Mouse (Mus musculus): ENCODE results near the gene Serbp1.
A peak's percentile ranks its signal among the peaks of the same experiment; 100 is the strongest.
"Not testable (repeated sequence)": the region's sequence is repeated elsewhere in the genome, so short reads cannot be mapped to it uniquely, and the experiment has no call there.

The Serbp1 gene

DNA sequence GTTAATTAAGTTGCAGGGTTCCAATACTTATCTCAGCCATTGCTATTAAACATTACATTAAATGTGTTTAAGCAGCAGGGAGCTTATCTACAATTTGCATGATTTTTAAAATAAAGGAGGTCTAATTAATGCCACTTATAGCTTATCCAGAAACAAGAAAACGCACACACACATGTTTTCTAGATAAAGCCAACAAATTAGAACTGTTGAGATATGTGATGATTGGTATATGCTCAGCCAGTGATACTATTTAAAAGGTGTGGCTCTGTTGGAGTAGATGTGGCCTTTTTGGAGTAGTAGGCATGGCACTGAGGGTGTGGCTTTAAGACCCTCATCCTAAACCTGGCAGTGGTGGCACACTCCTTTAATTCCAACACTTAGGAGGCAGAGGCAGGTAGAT is 25.6 kb upstream of the Serbp1 start:
- Histone ChIP-seq H3K36me3 (ENCODE audit: insufficient read depth, low read length) (no peaks in the 10 kb centered on the region), H3K4me1 (replicated peaks; ENCODE audit: low read depth, low read length) (peaks cover 5% of the 10 kb centered on the region), H3K9me3 (ENCODE audit: low read length) (no peaks in the 10 kb centered on the region), H3K27me3 (ENCODE audit: insufficient read depth, low read length) (no peaks in the 10 kb centered on the region), H3K4me3 (replicated peaks; ENCODE audit: low read length) (no peak overlapping the region)
- TF ChIP-seq CTCF (conservative IDR thresholded peaks at IDR 0.05; ENCODE audit: low read length) = no peak
- TF ChIP-seq POU5F1 (IDR thresholded peaks at IDR 0.05; ENCODE audit: borderline replicate concordance, low read length) = no peak
- TF ChIP-seq NANOG (IDR thresholded peaks at IDR 0.05; ENCODE audit: borderline replicate concordance, low read length) = no peak

DNA sequence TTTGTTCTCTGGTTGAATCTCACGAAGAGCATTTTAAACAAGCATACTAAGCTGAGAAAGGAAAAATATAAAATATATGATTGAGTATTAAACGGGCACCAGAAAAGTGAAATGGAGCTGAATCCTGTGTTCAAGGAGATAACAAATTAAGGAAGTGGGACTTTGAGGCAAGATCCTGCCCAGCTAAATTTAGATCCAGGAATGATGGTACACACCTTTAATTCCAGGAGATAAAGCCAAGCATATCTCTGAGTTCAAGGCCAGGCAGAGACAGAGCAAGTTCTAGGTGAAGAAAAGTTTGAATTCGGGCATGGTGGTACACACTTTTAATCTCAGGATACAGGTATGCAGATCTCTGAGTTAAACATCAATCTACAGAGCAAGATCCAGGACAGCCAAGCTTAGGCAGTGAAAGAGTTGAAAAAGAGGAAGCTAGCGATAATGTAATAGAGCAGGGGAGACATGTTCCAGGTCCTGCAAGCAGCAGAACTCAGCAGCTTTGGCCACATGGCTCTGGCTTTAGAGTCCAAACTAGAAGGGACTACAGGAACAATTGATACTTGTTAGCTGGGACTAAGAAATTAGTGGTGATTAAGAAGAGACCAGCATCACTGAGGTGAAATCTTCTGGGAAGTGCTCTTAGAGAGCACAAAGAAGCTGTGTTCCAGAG is 24.4 kb upstream of the Serbp1 start:
- Histone ChIP-seq H3K27me3 (ENCODE audit: insufficient read depth, low read length) (no peaks in the 10 kb centered on the region), H3K36me3 (ENCODE audit: insufficient read depth, low read length) (no peaks in the 10 kb centered on the region), H3K9me3 (ENCODE audit: low read length) (no peaks in the 10 kb centered on the region), H3K4me1 (replicated peaks; ENCODE audit: low read depth, low read length) (peaks cover 17% of the 10 kb centered on the region), H3K4me3 (replicated peaks; ENCODE audit: low read length) (no peak overlapping the region)
- TF ChIP-seq CTCF (conservative IDR thresholded peaks at IDR 0.05; ENCODE audit: low read length) (no peak), POU5F1 (IDR thresholded peaks at IDR 0.05; ENCODE audit: borderline replicate concordance, low read length) (no peak), NANOG (IDR thresholded peaks at IDR 0.05; ENCODE audit: borderline replicate concordance, low read length) (no peak)

DNA sequence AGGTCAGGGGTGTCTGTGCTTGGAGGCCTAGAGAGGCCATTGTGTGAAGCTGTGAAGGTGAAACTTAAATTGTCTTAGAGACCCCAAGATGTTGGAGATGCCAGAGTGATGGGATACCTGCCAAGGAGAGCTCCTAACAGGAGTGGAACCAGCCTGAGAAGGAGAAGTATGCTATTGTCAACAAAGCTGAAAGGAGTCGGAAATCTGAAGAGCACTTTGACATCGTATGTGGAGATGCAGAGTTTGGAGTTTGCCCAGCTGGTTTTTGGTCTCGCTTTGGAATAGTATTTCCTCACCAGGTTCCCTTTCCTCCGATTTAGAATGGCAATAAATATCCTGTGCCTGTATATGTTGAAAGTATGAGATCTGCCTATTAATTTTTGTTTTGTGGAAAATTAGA is 20.6 kb upstream of the Serbp1 start:
- no peak for TF ChIP-seq CTCF (conservative IDR thresholded peaks at IDR 0.05; ENCODE audit: low read length)
- TF ChIP-seq POU5F1 (IDR thresholded peaks at IDR 0.05; ENCODE audit: borderline replicate concordance, low read length) = no peak
- no peak for TF ChIP-seq NANOG (IDR thresholded peaks at IDR 0.05; ENCODE audit: borderline replicate concordance, low read length)
- Histone ChIP-seq H3K9me3 (ENCODE audit: low read length) (no peaks in the 10 kb centered on the region), H3K27me3 (ENCODE audit: insufficient read depth, low read length) (no peaks in the 10 kb centered on the region), H3K4me3 (replicated peaks; ENCODE audit: low read length) (no peak overlapping the region), H3K4me1 (replicated peaks; ENCODE audit: low read depth, low read length) (peaks cover 48% of the 10 kb centered on the region), H3K36me3 (ENCODE audit: insufficient read depth, low read length) (no peaks in the 10 kb centered on the region)

DNA sequence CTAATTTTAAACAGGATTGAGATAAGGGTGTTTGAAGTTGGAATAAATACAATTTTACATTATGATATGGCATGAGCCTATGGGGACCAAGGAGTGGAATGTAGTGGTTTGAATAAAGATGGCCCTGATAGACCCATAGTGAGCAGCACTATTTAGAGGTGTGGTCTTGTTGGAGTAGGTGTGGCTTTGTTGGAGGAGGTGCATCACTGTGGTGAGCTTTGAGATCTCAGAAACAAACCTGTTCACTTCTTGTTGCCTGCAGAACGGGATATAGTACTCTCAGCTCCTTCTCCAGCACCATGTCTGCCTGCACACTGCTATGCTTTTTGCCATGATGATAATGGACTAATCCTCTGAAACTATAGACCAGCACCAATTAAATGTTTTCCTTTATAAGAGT is 20.1 kb upstream of the Serbp1 start:
- Histone ChIP-seq H3K4me3 (replicated peaks; ENCODE audit: low read length) (no peak overlapping the region), H3K27me3 (ENCODE audit: insufficient read depth, low read length) (no peaks in the 10 kb centered on the region), H3K4me1 (replicated peaks; ENCODE audit: low read depth, low read length) (peaks cover 50% of the 10 kb centered on the region), H3K9me3 (ENCODE audit: low read length) (no peaks in the 10 kb centered on the region), H3K36me3 (ENCODE audit: insufficient read depth, low read length) (no peaks in the 10 kb centered on the region)
- TF ChIP-seq CTCF (conservative IDR thresholded peaks at IDR 0.05; ENCODE audit: low read length) (no peak), POU5F1 (IDR thresholded peaks at IDR 0.05; ENCODE audit: borderline replicate concordance, low read length) (no peak), NANOG (IDR thresholded peaks at IDR 0.05; ENCODE audit: borderline replicate concordance, low read length) (no peak)

DNA sequence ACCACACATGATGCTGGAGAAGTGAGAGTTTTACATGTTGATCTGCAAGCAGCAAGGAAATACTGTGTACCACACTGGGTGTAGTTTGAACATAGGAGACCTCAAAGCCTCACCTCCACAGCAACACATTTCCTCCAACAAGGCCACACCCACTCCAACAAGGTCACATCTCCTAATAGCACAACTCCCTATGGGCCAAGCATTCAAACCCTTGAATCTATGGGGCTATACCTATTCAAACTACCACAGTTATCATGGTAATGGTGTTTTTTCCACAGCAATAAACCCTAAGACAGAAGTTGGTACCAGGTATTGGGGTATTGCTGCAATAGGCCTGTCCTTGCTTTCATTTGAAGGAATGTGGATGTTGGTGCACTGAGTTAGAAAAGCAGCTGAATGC is 19.4 kb upstream of the Serbp1 start:
- H3K9me3 ChIP-seq (ENCODE audit: low read length) = no peaks in the 10 kb centered on the region
- no peaks in the 10 kb centered on the region for H3K36me3 ChIP-seq (ENCODE audit: insufficient read depth, low read length)
- H3K4me1 ChIP-seq (replicated peaks; ENCODE audit: low read depth, low read length) = peaks cover 53% of the 10 kb centered on the region
- H3K27me3 ChIP-seq (ENCODE audit: insufficient read depth, low read length) = no peaks in the 10 kb centered on the region
- 0 out of 2 replicates have a peak, but pooled peaks have one; percentile 15 for TF ChIP-seq NANOG (IDR thresholded peaks at IDR 0.05; ENCODE audit: borderline replicate concordance, low read length)
- TF ChIP-seq CTCF (conservative IDR thresholded peaks at IDR 0.05; ENCODE audit: low read length) = no peak
- no peak overlapping the region for H3K4me3 ChIP-seq (replicated peaks; ENCODE audit: low read length)

DNA sequence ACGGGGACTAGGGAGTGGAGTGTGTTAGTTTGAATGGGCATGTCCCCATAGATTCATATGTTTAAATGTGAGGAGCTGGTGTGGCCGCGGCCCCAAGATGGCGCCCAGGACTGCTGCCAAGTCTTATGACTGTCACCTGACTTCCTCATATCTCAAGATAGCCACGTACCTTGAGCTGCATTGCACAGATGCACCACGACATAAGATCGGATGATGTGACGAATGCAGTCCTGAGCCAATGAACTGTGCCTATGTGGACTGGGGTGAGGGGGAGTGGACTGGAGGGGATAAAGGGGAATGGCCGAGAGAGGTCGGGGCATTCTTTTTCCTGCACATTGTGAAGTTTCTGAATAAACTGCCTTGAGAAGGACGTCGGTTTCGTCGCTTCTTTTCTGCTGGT is 18.0 kb upstream of the Serbp1 start:
- not testable (repeated sequence) for H3K9me3 ChIP-seq (ENCODE audit: low read length); H3K36me3 ChIP-seq (ENCODE audit: insufficient read depth, low read length); H3K27me3 ChIP-seq (ENCODE audit: insufficient read depth, low read length)
- peak overlapping the region; percentile 68 for H3K4me3 ChIP-seq (replicated peaks; ENCODE audit: low read length)
- H3K4me1 ChIP-seq (replicated peaks; ENCODE audit: low read depth, low read length) = peaks cover 65% of the 10 kb centered on the region

DNA sequence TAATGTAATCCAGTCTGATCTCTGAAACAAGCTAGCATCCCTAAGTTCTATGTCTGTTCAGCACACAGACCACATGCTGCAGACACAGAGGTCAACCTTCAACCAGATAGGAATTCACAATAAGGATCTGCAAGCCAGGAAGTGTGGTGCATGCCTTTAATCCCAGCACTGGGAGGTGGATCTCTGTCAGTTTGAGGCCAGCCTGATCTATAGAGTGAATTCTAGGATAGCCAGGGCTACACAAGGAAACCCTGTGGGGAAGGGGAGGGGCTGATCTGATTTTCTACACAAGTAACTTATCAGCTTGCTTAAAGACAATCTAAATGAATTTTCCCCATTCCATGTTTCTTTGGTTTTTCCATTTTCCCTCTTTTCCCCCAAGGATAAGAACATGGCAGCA is 17.2 kb upstream of the Serbp1 start:
- TF ChIP-seq NANOG (IDR thresholded peaks at IDR 0.05; ENCODE audit: borderline replicate concordance, low read length) (no peak), POU5F1 (IDR thresholded peaks at IDR 0.05; ENCODE audit: borderline replicate concordance, low read length) (no peak), CTCF (conservative IDR thresholded peaks at IDR 0.05; ENCODE audit: low read length) (no peak)
- H3K36me3 ChIP-seq (ENCODE audit: insufficient read depth, low read length) = no peaks in the 10 kb centered on the region

DNA sequence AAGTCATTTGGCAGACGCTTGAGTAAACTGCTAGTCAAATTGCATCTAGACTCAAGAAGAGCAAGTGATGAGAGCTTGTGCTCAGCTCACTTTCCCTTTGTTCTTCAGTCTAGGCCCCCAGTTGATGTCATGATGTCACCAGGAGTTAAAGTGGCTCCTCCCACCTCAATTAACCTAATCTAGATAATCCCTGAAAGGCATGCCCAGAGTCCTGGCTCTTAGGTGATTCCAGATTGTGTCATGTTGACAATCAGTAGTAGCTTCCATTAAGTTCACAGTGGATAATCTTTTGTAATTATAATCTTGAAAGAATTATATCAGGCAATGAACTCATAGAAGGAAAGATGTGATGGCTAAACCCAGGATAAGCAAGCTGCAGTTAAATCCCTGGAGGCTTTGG is 14.9 kb upstream of the Serbp1 start:
- Histone ChIP-seq H3K4me1 (replicated peaks; ENCODE audit: low read depth, low read length) (peaks cover 81% of the 10 kb centered on the region), H3K4me3 (replicated peaks; ENCODE audit: low read length) (no peak overlapping the region), H3K9me3 (ENCODE audit: low read length) (no peaks in the 10 kb centered on the region), H3K36me3 (ENCODE audit: insufficient read depth, low read length) (no peaks in the 10 kb centered on the region), H3K27me3 (ENCODE audit: insufficient read depth, low read length) (no peaks in the 10 kb centered on the region)
- TF ChIP-seq NANOG (IDR thresholded peaks at IDR 0.05; ENCODE audit: borderline replicate concordance, low read length) (no peak), POU5F1 (IDR thresholded peaks at IDR 0.05; ENCODE audit: borderline replicate concordance, low read length) (no peak), CTCF (conservative IDR thresholded peaks at IDR 0.05; ENCODE audit: low read length) (no peak)

More for the DNA sequence above, 17.2 kb upstream of the Serbp1 start:
- H3K27me3 ChIP-seq (ENCODE audit: insufficient read depth, low read length) = no peaks in the 10 kb centered on the region
- H3K4me1 ChIP-seq (replicated peaks; ENCODE audit: low read depth, low read length) = peaks cover 73% of the 10 kb centered on the region
- peak overlapping the region; percentile 68 for H3K4me3 ChIP-seq (replicated peaks; ENCODE audit: low read length)
- H3K9me3 ChIP-seq (ENCODE audit: low read length) = no peaks in the 10 kb centered on the region

DNA sequence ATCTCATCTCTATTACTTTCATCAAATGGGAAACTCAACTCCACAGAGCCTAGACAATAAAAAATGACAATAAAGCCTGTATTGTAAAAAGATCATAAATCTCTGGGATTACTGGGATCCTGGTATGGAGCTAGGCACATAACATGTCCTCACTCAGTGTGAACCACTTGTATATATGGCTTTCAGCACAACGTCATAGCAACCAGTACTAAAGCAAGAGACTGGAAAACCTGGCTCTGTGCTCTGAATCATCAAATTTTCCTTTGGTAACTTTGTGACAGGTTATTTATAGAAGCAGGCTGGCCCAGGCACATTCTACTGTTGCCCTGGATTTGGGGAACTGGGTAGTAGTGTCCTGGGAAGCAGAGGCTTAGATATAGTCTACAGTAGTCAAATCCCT is 14.5 kb upstream of the Serbp1 start:
- Histone ChIP-seq H3K9me3 (ENCODE audit: low read length) (no peaks in the 10 kb centered on the region), H3K4me3 (replicated peaks; ENCODE audit: low read length) (no peak overlapping the region), H3K4me1 (replicated peaks; ENCODE audit: low read depth, low read length) (peaks cover 81% of the 10 kb centered on the region), H3K36me3 (ENCODE audit: insufficient read depth, low read length) (no peaks in the 10 kb centered on the region), H3K27me3 (ENCODE audit: insufficient read depth, low read length) (no peaks in the 10 kb centered on the region)
- TF ChIP-seq POU5F1 (IDR thresholded peaks at IDR 0.05; ENCODE audit: borderline replicate concordance, low read length) (no peak), CTCF (conservative IDR thresholded peaks at IDR 0.05; ENCODE audit: low read length) (no peak), NANOG (IDR thresholded peaks at IDR 0.05; ENCODE audit: borderline replicate concordance, low read length) (no peak)
